Mouse (Mus musculus): ENCODE measurements at regions not wholly inside any gene's neighbourhood (a gene's known extent, or its start where the extent isn't known, plus 50 kb on each side); places are given as distances from the start of the nearest gene placed in this dataset.

DNA sequence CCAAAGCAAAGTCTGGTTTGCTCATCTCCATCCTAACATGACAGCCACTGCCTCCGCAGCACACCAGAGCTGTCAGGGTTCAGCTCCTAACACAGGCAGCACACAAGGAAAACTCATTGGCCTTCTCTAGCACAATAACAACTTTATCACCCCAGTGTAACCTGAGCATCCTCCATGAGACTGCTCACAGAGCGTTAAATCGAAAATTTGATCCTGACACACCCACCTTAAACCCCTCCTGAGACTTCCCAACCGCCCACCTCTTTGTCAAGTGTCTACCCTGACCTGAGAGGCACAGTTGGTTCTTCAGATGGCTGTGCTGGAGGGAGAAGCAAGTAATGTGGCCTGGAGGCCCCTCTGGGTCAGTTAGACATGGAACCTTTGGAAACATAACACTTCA lies 67.7 kb upstream of the Slc22a22 start:
- no peak for TF ChIP-seq CTCF (IDR thresholded peaks at IDR 0.05; ENCODE audit: insufficient read depth, low read depth, low read length)
- TF ChIP-seq POLR2A (IDR thresholded peaks at IDR 0.05; ENCODE audit: insufficient read depth, low read depth, low read length) = no peak

Measured in olfactory bulb, adult 2 months (tissue).